Mouse (Mus musculus): ENCODE data around the gene Olfr551. TPM values are rescaled to one million over a fixed set of nuclear protein-coding genes. Genes with fewer than 3 reads are reported as not detected.

Gene Olfr551
- polyA plus RNA-seq, 1 experiment from 2014 or later = not detected

Other genes with a start within 250 kb of the Olfr551 start
- 153 and 174 TPM in 2 replicates for gene Rrm1, start 150.2 kb downstream of the Olfr551 start, polyA plus RNA-seq (2015; fragmentation: Nextera tagmentation; extraction: Ambion mirVana)
- gene Olfr543, start 110.2 kb downstream of the Olfr551 start, polyA plus RNA-seq (2015; fragmentation: Nextera tagmentation; extraction: Ambion mirVana) = 0.30 and 0.43 TPM in 2 replicates
- 0.05 and 0.08 TPM in 2 replicates for gene Olfr544, start 103.6 kb downstream of the Olfr551 start, polyA plus RNA-seq (2015; fragmentation: Nextera tagmentation; extraction: Ambion mirVana)
- not detected in 2 replicates for gene Olfr545, start 92.3 kb downstream of the Olfr551 start, polyA plus RNA-seq (2015; fragmentation: Nextera tagmentation; extraction: Ambion mirVana)
- gene Olfr547, start 57.1 kb downstream of the Olfr551 start, polyA plus RNA-seq (2015; fragmentation: Nextera tagmentation; extraction: Ambion mirVana) = not detected in 2 replicates
- not detected in 2 replicates for gene Olfr548-ps1, start 51.0 kb downstream of the Olfr551 start, polyA plus RNA-seq (2015; fragmentation: Nextera tagmentation; extraction: Ambion mirVana)
- gene Olfr549, start 42.0 kb downstream of the Olfr551 start, polyA plus RNA-seq (2015; fragmentation: Nextera tagmentation; extraction: Ambion mirVana) = not detected in 2 replicates
- 0.25 and 0.37 TPM in 2 replicates for gene Trim21, start 26.4 kb downstream of the Olfr551 start, polyA plus RNA-seq (2015; fragmentation: Nextera tagmentation; extraction: Ambion mirVana)
- not detected in 2 replicates for gene Olfr550, start 20.4 kb downstream of the Olfr551 start, polyA plus RNA-seq (2015; fragmentation: Nextera tagmentation; extraction: Ambion mirVana)
- not detected in 2 replicates for gene Olfr552, start 5.9 kb upstream of the Olfr551 start, polyA plus RNA-seq (2015; fragmentation: Nextera tagmentation; extraction: Ambion mirVana)
- not detected in 2 replicates for gene Olfr553, start 26.3 kb upstream of the Olfr551 start, polyA plus RNA-seq (2015; fragmentation: Nextera tagmentation; extraction: Ambion mirVana)
- not detected in 2 replicates for gene Olfr554, start 46.5 kb upstream of the Olfr551 start, polyA plus RNA-seq (2015; fragmentation: Nextera tagmentation; extraction: Ambion mirVana)
- not detected in 2 replicates for gene Olfr555, start 66.9 kb upstream of the Olfr551 start, polyA plus RNA-seq (2015; fragmentation: Nextera tagmentation; extraction: Ambion mirVana)
- not detected in 2 replicates for gene Olfr556, start 73.0 kb upstream of the Olfr551 start, polyA plus RNA-seq (2015; fragmentation: Nextera tagmentation; extraction: Ambion mirVana)
- gene Trim68, start 95.4 kb upstream of the Olfr551 start, polyA plus RNA-seq (2015; fragmentation: Nextera tagmentation; extraction: Ambion mirVana) = 1.1 and 1.5 TPM in 2 replicates
- gene Olfr557, start 104.0 kb upstream of the Olfr551 start, polyA plus RNA-seq (2015; fragmentation: Nextera tagmentation; extraction: Ambion mirVana) = not detected in 2 replicates
- gene Olfr558, start 110.3 kb upstream of the Olfr551 start, polyA plus RNA-seq (2015; fragmentation: Nextera tagmentation; extraction: Ambion mirVana) = not detected in 2 replicates
- gene Olfr33, start 127.2 kb upstream of the Olfr551 start, polyA plus RNA-seq (2015; fragmentation: Nextera tagmentation; extraction: Ambion mirVana) = not detected in 2 replicates
- not detected in 2 replicates for gene Olfr559, start 135.6 kb upstream of the Olfr551 start, polyA plus RNA-seq (2015; fragmentation: Nextera tagmentation; extraction: Ambion mirVana)
- not detected in 2 replicates for gene Olfr560, start 167.5 kb upstream of the Olfr551 start, polyA plus RNA-seq (2015; fragmentation: Nextera tagmentation; extraction: Ambion mirVana)
- gene Olfr78, start 167.6 kb upstream of the Olfr551 start, polyA plus RNA-seq (2015; fragmentation: Nextera tagmentation; extraction: Ambion mirVana) = 0.02 and 0.04 TPM in 2 replicates
- not detected in 2 replicates for gene Olfr561, start 179.3 kb upstream of the Olfr551 start, polyA plus RNA-seq (2015; fragmentation: Nextera tagmentation; extraction: Ambion mirVana)
- not detected in 2 replicates for gene Olfr564, start 211.6 kb upstream of the Olfr551 start, polyA plus RNA-seq (2015; fragmentation: Nextera tagmentation; extraction: Ambion mirVana)

All from liver, embryonic 16.5 days (tissue).